Mouse (Mus musculus) urinary bladder, postnatal 25 days (tissue): ENCODE data around the gene Zfp239.
"Not testable (repeated sequence)": the region's sequence is repeated elsewhere in the genome, so short reads cannot be mapped to it uniquely, and the experiment has no call there.

ENCODE experiments used
- DNase-seq: peaks from one replicate; pipeline ENCODE4 v3.0.0; 2022; ENCODE audit warnings: low spot score

Gene Zfp239

DNA sequence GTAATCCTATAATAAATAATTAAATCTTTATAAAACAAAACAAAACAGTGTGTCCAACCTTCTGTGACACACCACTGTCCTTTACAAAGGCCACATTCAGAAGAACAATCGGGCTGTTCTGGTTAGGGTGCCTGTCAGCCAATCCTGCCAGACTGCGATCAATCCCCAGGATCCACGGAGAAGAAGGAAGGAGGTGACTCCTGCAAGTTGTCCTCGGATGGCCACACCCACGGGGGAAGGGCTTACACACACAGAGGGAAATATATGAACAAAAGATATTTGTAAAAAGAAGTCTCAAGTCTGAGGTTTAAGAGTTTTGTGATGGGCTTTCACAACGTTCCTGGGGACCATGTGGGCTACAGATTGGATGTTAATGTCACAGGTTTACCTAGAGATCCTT is at the start of gene Zfp239:
Gene Zfp239, plus strand, starts transcription at position 253 of the 400 bp plus-strand sequence.
- DNase-seq = no peak

- DNase-seq = no peak
Measured at GRCm38 (mm10) chr6:117814681-117815080, 47.2 kb upstream of the Zfp239 start.

DNA sequence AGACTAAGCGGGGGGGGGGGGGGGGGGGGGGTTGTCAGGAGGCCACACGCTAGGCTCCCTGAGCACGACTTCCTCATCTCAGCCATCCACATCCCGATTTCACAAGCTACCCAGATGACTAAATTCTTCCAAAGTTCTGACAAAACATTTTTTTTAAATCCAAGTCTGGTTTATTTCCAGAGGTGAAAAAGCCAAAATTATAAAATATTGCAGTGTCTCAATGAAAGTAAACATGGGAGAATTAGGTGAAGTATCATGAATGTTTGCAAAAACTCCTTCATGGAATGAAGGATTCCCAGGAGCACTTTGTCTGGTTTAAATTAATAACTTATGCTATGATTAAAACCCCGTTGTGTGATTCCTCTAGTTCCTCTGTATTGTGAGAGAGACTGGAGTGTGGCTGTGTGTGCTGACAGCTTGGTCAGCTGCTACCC is 44.8 kb upstream of the Zfp239 start:
- no peak for DNase-seq

- no peak for DNase-seq
Measured at GRCm38 (mm10) chr6:117820327-117820726, 41.6 kb upstream of the Zfp239 start.

- peak; percentile 62 for DNase-seq
Measured at GRCm38 (mm10) chr6:117825369-117825768, 36.5 kb upstream of the Zfp239 start.

- DNase-seq = peak; percentile 57
Measured at GRCm38 (mm10) chr6:117828273-117828672, 33.6 kb upstream of the Zfp239 start.

GRCm38 (mm10) chr6:117840686-117841510 is 21.0 kb upstream of the Zfp239 start, which contains the start of gene Zfp637:
Gene Zfp637, plus strand, starts transcription at chr6:117841180.
- peak; percentile 86 for DNase-seq

GRCm38 (mm10) chr6:117841511-117841955 is 20.4 kb upstream of the Zfp239 start:
- no peak for DNase-seq

DNA sequence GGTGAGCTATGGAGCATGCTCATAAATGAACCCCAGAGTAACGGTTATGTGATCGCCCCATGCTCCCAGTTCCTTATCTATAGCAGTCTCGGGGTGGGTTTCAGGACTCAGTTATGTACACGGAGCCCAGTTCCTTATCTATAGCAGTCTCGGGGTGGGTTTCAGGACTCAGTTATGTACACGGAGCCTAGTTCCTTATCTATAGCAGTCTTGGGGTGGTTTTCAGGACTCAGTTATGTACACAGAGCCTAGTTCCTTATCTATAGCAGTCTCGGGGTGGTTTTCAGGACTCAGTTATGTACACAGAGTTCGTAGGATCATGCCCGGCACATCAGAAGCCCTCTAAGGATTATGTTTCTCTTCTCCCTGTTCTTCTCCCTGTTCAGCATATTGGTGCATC is 17.3 kb upstream of the Zfp239 start:
- no peak for DNase-seq

GRCm38 (mm10) chr6:117846671-117847070 is 15.2 kb upstream of the Zfp239 start:
- not testable (repeated sequence) for DNase-seq

GRCm38 (mm10) chr6:117847772-117848171 is 14.1 kb upstream of the Zfp239 start:
- DNase-seq = no peak

GRCm38 (mm10) chr6:117848577-117848976 is 13.3 kb upstream of the Zfp239 start:
- no peak for DNase-seq

GRCm38 (mm10) chr6:117851747-117852146 is 10.2 kb upstream of the Zfp239 start:
- no peak for DNase-seq

DNA sequence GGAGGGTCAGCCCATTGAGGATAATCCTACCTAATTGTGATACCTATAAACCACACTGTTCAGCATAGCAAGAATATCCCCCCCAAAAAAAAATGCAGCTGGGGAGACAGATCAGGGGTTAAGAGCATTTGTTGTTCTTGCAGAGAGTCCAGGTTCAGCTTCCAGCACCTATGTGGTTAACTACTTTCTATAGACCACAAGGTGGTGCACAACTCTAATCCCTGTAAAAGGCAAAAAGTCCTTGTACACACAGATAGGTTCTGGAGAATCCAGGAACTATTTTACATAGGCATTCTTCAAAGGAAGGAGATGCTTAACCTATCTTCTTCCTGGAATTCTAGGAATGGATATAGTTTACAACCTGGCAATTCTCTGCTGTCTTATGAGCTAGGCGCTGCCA is 3.9 kb upstream of the Zfp239 start:
- no peak for DNase-seq

DNA sequence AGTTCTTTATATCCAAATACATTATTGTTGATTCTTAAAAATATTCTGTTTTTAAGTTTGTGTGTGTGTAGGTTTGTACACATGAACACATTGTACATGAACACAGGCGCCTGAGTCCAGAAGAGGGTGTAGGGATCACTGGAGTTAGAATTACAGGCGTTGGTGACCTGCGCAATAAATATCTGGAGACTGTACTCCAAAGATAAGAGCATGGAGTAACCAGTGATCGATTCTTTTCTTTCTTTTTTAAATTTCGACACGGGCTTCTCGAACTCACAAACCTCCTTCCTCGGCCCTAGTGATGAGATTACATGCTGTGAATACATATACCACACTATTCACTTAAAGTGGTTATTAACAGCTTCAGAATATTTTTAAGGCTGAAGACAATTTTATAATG is 565 bp downstream of the Zfp239 start:
- no peak for DNase-seq

- peak; percentile 24 for DNase-seq
Measured at GRCm38 (mm10) chr6:117862899-117863620, 1.2 kb downstream of the Zfp239 start.

- no peak for DNase-seq
Measured at GRCm38 (mm10) chr6:117863751-117864150, 1.9 kb downstream of the Zfp239 start.

- DNase-seq = no peak
Measured at GRCm38 (mm10) chr6:117868187-117868586, 6.3 kb downstream of the Zfp239 start.

- no peak for DNase-seq
Measured at GRCm38 (mm10) chr6:117871034-117871433, 9.1 kb downstream of the Zfp239 start.

GRCm38 (mm10) chr6:117873450-117873849 is 11.6 kb downstream of the Zfp239 start:
- DNase-seq = not testable (repeated sequence)

DNA sequence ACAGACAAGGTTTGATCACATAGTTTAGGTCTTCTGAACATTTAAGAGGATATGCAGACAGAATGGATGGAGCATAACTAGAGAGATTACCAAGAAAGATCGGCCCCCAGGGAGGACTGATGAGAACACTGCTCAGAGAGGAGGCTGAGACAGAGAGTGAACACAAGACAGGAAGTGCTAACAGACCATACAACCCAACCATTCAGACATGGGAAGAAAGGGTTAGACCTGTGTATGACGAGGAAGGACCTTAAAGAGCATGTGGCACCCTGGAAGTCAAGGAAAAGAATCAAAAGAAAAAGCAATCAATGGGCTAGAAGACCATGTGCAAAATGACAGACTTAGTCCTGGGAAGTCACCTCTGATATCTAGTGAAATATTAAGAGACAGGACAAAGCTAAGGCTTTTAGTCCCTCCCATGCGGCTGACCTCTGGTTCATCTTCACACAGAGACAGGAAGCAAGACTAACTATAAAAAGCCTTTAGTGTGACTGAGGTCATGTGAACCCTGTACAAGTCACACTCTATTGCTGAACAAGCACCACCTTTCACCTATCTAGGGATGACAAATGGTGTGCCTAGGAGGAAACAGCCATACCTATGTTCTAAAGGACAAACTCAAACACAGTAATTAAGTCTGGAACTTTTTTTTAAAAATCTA is 12.9 kb downstream of the Zfp239 start:
- no peak for DNase-seq

DNA sequence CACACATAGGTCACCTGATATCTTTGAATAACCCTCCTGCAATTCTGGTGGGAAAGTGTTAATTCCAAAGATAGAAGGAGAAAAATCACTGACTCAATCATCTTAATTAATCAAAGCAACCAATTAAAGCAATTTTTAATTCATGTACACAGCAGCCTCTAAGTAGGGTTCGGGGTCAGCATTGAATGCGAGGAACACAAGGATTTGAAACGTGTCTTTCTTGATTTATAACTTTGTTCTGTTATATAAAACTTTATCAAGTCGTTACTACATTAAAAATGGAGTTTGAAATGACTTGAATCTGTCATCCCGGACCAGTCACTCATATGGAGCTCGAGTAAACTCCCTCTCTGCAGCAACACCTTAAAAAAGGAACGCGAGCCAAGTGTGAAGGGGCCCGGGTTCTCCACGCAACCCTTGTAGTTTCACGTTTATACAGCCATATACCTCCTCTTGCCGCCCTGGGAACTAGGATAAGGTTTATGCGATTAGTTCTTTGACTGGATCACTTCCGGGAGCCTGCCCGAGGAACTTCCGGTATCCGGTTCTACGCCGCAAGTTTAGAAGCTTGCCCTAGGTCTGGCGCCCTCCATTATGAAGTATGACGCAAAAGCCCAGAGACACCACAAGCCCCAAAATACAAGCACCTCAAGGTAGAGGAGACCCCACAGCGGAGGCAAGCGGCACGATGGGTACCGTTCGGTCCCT is 17.0 kb downstream of the Zfp239 start:
- DNase-seq = no peak
